Mouse (Mus musculus) kidney, adult 11 months (tissue): ENCODE measurements around the gene Fndc8.

Experiments
- DNase-seq: peaks from one replicate; pipeline ENCODE4 v3.0.0; 2022

The Fndc8 gene

DNA sequence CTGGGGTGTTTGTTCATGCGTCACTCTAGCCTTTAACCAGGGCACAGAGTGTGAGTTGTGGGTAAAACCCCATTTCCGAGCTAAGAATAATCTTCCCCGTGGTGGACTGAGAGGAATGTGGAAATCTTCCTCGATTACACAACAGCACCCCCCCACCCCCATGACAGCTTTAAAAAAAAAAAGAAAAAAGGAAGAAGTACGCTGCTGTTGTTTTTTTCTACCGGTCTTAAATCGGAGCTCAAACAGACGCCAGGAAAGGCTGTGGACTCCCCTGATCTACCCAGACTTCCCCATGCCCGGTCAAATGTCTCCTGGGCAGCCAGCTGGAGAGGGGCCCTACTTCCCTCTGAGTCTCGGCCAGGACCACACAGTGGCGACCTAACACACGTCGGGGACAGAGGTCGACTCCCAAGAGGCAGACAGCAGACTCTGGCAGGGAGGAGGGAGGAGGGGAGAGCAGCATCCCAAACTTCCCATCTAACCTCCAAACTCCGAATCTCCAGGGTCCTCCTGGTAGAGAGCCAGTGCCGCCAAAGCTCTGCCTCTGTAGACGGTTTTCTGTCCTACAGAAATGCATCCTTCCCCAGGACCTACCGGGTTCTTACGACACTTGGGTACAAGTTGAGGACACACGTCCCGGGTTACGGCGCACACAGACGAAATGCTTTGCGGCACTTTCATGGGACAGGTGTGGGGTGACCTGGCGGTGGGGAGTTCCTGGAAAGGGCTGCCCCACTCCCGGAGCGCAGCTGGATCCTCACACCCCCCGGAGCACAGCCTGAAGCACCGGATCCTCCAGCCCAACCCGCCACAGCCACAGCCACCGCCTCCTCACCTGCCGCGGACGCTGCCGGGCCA lies 21.5 kb upstream of the Fndc8 start:
- DNase-seq = peak; percentile 88

DNA sequence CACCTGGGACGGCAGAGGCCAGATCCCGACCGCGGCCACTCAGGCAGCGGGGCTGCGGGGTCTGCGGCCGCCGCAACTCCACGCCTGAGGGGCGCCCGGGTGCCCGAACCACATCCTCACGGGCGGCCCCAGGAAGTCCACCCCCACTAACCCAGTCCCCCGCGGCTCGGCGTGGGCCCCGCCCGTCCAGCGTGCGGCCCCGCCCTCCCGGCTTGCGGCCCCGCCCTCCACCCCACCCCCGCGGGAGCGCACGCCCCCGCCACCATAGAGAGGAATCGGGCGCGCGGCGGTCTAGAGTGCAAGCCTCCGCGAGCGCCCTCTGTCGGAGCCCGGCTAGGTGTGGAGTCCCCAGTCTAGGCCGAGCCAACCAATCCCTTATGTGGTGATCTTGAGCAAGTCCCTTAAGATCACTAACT lies 20.9 kb upstream of the Fndc8 start, which contains the start of gene Rffl:
Rffl (minus strand) TSS at position 180 of the 416 bp plus-strand sequence.
- DNase-seq = peak; percentile 89

DNA sequence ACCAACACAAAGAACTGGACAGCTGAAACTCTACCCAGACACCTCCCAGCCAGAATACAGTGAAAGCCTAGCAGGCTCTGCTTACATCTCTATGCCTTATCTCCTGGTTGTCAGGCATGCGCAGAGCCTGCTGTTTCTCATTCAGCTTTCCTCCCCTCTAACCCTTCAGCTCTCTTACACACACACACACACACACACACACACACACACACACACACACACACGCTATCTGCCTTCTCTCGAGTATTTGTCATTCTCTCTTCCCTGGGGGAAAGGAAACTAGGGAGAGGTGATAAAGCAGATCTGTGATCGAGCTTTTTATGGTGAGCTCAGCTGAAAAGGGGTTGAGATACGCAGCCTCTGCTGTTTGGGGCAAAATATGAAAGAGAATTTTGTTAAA lies 17.0 kb upstream of the Fndc8 start:
- no peak for DNase-seq

DNA sequence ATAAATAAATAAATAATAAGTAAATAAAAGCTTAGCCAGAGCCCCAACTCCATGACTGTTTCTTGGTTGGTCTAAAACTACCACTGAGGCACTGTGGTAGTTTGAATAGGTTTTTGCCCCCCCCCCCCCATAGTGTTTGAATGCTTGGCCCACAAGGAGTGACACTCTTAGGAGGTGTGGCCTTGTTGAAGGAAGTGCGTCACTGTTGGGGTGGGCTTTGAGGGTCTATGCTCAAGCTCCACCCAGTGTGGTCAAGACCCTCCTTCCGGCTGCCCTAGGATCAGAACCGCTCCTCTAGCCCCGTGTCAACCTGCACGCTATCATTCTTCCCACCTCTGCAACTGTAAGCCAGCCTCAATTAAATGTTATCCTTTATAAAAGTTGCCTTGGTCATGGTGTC lies 16.3 kb upstream of the Fndc8 start:
- DNase-seq = no peak

DNA sequence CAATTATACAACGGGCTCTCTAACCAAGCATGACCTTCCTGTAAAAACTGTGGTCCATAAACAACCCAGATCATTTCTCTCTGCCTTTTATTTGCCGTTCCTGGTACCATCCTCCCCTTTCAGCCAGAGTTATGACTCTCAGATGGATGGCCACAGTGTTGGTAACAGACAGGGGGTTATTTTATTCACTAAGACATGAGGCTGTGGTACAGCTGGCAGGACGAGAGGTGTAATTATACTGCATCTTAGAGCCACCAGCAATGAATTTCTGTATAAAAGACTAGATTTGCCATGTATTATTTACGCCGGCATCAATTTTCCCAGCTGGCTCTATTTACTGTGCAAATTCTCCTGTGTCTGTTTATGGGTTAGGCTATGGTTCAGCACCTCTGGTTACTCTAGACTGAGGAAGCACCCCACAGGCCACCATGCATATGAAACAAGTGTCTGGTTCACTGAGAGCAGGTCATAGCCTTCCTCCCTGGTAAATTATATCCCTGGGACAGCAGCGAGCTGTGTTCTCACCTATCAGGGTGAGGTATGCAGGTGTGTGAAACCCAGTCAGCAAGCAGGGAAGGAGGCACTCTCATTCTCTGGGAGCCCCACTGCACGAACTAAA lies 14.1 kb upstream of the Fndc8 start:
- no peak for DNase-seq

DNA sequence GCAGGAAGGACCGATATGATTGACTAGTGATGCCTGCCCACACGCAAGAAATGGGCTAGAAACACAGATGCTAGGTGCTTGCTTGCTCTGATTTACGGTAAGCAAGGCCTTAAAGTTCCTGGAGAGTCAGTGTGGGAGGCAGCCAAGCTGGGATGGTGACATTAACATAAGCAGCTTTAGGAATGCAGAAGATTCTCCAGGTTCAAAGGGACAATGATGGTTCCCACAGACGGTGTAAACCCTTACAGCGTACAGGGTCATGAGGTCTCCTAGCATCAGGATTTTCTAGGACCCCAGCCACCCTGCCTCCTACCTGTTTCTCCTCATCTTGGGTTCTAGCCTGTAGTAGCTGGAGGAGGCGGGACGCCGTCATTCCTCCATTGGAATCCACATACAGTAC lies 8.7 kb upstream of the Fndc8 start:
- DNase-seq = no peak

DNA sequence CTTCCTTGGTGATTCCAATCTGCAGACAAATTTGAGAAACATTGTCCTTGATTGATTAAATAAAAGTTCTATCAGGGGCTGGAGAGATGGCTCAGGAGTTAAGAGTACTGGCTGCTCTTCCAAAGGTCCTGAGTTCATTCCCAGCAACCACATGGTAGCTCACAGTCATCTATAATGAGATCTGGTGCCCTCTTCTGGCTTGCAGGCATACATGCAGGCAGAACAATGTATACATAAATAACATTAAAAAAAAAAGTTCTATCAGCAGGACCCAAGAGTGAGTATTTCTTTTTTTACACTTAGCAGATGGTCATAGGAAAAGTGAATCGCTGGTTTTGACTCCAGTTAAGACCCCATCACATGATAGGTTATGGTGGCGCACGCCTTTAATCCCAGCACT lies 5.4 kb upstream of the Fndc8 start:
- no peak for DNase-seq

DNA sequence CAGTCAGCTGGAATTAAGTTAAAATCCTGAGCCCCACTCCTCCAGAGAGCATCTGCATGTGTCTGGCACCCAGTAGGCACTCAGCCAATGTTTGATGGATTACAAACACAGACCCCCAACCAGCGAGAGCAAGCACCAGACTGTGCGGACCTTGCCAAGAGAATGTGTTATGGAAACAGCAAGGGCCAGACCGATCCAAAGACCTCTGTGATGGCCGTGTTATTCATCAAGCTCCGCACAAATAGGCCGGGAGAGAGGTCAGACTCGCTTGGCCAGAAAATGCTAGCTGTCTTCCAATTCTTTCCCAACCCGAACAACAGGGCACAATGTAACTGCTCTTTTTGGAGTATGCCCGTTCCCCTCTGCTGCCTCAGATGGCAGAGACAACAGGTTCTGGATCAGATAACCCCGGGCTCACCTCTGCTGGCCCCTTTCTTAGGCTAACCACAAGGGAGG lies 3.4 kb upstream of the Fndc8 start:
- DNase-seq = peak; percentile 80

DNA sequence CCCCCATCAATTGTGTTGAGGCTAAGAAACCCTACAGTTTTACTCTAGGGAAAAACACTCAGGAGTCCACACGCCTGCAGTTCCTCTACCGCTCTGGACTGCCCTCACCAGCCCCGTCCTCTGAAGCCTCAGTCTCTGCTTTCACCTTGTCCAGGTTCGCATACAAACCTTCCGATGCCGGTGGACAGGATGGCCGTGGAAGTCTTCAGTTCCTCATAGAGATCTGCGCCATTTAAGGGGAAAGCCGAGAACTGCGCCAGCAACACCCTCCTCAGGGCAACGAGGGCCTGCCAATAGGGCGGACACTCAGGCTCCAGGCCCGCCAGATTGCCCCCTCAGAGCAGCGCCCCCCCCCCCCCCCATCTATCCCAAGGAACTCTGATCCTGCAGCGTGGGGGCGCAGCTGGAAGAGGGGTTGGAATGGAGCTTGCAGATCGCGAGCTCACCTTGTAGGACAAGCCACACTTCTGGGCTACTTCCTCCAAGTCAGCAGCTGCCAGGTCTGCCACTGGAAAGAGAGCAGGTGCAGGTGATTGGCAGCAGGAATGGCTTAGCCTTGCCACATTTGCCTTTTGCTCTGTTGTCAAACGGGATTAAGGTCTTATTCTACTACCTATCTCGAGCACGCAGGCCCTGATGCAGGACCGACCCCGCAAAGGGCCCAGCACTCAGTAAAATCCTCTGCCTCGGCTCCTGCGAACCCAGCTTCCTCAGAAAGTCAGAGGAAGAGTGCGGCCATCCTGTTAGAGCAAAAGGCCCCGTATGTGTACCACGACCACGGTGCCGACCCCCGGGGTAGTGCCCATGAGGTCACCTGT lies 2.2 kb upstream of the Fndc8 start:
- peak; percentile 40 for DNase-seq

DNA sequence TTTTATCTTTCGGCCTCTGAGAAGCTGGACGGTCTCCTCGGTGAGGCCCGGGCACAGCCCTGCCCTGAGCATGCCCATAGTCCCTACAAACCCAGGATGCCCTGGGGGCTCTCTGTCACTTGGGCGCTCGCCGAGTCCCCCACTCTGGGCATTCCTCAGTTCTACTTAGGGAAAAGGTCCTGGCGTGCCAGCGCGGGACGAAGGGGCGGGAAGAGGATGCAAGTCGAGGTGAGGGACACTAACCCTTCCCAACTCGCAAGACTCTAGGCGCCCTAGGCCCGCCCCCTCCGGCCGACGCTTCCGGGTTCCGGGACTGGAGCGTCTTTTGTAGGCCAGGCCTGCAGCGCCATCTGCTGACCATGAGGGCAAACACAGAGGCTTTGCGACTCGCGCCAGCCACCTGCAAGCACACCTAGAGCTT lies 1.6 kb upstream of the Fndc8 start, which contains the start of gene Rad51d:
Rad51d (minus strand) TSS at position 273 of the 421 bp plus-strand sequence.
- peak; percentile 92 for DNase-seq

DNA sequence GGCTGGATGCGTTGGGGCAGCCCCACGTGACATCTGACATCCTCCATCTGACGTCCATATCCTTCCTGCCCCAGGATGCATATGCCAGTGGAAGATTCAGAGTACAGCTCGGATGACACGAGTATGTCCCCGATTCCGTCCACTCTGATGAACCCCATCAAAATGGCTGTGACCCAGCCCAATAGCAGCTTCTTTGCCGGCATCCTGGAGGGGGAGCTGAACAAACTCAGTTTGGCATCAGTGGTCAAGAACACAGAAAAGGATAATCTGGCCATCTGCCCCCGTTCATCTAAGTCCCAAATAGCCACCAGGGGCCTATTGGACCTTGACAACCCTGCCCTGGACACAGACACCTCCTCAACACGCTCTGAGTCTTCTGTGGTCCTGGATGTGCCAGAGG lies 5.6 kb downstream of the Fndc8 start:
- DNase-seq = no peak

DNA sequence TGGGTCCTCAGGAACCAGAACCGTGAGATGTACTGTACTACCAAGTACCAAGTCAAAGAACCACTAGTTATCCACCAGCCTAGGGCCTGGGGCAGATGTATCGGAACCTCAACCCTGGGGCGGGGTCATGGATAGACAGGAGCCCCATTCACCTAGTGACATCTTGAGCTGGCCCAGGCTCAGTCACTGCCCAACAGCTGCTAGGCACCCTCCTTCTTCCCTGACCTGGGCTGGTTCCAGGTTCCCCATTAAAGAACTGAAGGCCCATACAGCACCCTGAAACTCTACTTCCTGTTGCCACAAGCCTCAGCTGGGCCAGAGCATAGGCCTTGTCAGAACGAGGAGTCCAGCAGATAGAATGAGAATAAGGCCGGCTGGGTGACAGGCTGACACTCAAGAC lies 7.8 kb downstream of the Fndc8 start:
- DNase-seq = no peak

DNA sequence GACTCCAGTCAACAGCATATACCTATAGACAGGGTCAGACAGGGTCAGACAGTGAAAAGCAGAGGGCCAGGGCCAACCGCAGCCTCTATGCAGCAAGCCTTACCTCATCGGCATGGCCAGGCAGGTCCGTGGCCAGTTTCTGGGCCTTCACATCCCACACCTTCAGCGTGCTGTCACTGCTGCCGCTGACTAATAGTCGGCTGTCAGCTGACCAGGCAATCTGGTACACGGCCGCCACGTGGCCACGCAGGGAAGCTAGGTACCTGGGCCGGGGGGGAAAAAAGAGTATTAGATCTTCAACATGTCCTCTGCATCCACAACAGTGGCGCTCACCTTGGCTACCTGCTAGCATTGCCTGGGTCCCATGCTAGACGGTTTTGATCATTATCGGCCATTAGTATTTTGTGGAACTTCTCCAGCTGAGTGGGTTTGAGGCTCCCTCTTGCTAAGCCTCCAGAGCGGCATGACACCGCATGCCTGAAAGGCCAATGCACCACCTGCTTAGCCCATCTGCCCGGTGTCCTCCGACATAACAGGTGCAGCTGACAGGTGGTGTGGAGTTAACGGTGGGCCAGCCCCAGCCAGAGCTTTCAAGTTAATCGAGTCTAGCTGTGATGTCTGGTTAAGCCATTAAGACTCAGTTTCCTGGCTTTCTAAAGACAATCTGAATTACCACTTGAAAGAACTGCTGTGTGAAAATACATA lies 9.8 kb downstream of the Fndc8 start:
- DNase-seq = no peak

DNA sequence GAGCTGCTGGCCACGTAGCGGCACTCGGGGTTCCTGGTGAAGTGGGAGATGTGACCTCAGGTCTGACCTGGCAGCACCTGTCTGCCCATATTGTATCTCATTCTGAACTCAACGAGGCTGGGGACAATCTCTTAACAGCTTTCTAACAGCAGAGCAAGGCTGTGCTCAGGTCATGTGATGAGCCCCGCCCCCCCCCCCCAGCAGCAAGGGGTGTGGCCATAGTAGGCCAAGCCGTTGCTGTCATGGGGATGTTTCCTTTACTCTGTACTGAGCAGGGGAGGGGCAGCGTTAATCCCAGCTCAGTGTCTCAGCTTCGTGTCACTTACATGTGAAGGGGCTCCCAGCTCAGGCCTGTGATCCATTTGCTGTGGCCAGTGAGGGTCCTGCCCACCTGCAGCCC lies 13.0 kb downstream of the Fndc8 start:
- no peak for DNase-seq

DNA sequence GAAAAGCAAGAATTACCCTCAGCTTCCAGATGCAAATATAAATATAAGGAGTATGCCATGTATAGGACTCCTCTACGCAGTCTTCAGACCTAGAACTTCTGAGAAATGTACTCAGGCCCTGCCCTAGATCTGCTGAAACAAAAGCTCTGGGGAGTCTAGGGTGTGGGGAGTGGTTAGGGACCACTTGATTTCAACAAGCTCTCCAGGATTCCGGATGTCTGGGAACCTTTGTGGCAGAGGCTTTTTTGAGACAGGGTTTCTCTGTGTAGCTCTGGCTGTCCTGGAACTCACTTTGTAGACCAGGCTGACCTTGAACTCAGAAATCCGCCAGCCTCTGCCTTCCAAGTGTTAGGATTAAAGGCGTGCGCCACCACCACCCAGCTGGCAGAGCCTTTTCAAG lies 13.9 kb downstream of the Fndc8 start:
- DNase-seq = no peak

DNA sequence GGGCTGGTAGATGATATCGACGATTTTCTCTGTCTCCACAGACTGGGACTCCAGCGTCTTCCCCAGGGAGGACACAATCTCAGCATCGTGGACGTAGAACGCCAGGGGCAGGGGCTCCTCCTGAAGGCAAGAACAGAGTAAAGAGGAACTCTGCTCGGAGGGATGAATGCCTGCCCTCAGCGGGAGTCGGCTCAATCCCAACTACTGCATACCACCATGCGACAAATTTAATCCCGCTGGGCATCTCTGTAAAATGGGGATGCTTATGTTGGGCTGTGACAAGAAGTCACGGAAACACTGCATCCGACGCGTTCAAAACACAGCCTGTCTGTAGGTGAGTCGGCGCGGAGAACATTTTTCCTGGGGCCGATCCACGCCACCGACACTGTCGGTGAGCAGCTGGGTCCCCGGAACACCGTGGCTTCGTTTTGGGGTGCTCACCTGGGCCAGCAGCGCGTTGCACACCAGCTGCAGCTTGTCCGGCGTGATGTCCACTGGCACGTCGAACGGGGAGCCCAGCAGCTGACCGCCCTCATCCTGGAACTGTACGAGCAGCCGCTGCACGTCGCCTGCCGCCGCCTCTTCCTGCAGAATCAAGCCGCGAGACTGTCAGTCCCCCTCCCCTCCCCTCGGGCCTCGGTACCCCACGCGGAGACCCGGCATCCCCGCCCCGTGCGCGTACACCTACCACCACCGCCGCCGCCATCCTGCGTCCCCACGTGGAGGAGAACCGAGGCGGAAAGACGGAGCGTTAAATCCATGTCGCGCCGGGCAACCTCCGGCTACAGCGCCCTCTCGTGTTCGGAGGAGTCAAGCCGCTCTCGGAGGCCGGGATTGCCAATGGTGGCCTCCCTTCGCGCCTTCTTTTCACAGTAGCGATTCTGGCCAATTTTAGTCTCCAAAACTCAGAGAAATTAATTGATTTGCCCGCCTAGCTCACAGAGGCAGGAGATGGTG lies 16.0 kb downstream of the Fndc8 start, which contains the start of gene Nle1:
Nle1 (minus strand) TSS at position 761 of the 957 bp plus-strand sequence.
- peak; percentile 82 for DNase-seq

DNA sequence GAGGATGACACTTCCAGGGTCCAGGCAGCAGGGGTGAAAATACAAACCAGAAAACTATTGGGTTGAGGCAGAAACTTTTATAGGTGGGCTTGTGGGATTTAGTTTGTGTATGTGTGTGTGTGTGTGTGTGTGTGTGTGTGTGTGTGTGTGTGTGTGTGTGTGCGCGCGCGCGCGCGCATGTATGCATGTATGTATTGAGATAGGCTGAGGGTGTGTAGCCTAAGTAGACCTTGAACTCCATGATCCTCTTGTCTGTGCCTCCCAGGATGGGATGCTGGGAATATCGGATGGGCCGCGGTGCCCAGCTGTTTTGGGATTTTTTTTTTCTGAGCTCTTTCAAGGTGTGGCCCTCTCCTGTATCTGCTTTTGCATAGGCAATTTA lies 16.7 kb downstream of the Fndc8 start:
- no peak for DNase-seq

DNA sequence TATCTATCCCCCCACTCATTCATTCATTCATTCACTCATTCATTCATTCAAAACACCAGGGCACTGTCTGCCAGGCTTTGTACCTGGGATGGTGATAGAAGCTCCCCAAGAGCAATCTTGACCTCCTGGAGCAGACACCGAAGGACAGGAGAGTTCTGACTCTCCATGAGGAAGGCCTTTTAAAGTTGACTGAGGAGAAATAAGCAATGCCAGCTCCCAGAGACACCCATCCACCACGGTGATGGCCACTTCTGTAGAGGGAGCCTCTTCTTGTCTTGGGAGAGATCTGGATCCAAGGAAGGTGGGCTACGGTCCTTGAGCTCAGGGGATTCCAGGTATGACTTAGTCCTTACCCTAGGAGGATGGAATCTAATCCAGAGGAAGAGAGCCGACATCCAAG lies 18.3 kb downstream of the Fndc8 start, which contains the start of gene Unc45b:
Unc45b (plus strand) TSS at position 301 of the 400 bp plus-strand sequence.
- DNase-seq = no peak

DNA sequence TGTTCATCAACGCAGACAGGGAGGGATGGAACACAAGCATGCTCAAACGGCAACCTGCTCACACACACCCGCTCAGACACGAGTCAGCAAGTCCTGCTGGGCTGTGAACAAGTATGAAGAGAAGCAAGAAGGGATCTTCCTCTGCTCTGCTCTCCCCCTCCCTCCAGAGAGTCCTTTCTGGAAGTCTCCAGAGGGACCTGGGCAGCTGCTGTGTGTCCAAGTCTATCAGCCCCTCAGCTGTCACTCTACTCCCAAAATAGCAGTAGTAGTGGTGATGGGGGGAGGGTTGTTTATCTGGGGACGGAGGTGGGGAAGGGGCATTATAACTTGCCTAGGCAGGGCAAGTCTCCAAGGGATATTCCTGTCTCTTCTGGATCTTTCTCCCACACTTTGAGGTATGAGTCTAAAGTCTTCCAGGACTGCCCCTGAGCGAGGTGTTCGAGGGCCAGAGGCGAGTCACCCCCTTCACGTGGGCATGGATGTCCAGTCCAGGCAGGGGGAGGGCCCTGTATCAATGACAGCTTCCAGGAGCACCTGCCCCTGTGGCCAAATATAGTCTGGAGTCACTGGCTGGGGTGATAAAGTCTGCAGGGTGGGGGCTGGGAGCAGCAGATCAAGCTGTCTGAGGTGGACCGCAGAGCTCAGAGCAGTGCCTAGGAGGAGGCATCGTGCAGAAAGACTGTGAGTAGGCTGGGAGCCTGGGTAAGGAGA lies 18.9 kb downstream of the Fndc8 start:
- no peak for DNase-seq

DNA sequence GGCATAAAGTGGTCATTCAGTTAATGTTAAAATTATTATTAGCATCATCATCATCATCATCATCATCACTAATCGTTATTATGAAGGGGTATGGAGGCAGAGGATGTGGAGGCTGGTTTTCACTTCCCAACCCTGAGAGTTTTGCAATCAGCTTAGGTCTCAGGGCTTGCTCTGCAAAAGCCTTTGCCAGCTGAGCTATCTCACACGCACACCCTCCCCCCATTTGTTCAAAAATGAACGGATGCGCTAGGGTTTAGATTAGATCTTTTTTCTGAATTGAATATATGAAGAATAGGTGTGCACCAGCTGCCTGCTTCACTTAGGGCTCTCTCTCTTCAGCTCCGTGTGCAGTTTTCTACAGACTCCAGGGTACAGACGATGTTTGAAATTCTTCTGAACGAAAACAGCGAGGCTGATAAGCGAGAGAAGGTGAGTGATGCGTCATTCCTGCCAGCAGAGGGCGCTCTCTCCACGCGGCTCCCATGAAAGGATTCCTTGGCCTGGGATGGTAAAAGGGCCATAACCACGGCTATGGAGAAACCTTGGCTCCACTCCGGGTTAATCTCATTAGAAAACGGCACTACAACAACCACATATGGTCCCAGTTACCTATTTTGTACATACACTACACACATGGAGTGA lies 22.9 kb downstream of the Fndc8 start:
- peak; percentile 39 for DNase-seq
